Mouse (Mus musculus) lung, postnatal 36 days (tissue): ENCODE results near the gene Sufu.
A peak's percentile ranks its signal among the peaks of the same experiment; 100 is the strongest.

Experiments
- DNase-seq: peaks from one replicate; pipeline ENCODE4 v3.0.0; 2022; ENCODE audit warnings: mixed read lengths

The Sufu gene

GRCm38 (mm10) chr19:46500581-46501341, 104.1 kb downstream of the Sufu start:
- DNase-seq, result no peak

- peak; percentile 87 for DNase-seq
These were observed 104.8 kb downstream of the Sufu start, which contains the start of gene Trim8 for GRCm38 (mm10) chr19:46501401-46502068. Gene Trim8, plus strand, starts transcription at chr19:46501702.

DNA sequence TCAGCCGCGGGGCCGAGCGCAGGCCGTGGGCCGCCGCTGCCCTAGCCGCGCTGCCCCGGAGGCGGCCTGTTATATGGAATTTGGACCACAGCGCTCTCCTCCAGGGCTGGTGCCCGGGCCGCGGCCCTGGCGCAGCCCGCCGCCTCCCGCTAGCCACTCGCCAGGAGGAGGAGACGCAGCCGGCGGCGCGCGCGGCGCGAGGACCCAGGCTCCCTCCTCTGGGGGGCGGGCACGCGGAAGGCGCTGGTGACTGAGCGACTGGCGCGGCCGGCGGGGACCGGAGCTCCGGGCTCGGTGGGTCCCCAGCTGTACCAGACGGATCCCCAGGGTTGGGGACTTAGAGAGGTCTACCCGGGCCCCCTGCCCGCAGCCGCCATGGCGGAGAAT, 105.4 kb downstream of the Sufu start:
- DNase-seq, result peak; percentile 84

DNA sequence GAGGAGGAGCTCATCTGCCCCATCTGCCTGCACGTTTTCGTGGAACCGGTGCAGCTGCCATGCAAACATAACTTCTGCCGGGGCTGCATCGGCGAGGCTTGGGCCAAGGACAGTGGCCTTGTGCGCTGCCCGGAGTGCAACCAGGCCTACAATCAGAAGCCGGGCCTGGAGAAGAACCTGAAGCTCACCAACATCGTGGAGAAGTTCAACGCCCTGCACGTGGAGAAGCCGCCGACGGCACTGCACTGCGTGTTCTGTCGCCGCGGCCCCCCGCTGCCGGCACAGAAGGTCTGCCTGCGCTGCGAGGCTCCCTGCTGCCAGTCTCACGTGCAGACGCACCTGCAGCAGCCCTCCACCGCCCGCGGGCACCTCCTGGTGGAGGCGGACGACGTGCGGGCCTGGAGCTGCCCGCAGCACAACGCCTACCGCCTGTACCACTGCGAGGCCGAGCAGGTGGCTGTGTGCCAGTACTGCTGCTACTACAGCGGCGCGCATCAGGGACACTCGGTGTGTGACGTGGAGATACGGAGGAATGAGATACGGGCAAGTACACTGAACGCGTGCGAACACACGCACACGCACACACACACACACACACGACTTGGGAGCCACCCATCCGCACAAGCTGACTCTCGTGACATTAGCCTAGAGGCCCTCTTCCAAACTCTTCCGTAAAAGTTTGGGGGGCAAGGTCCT, 105.9 kb downstream of the Sufu start:
- DNase-seq, result peak; percentile 84

- peak; percentile 91 for DNase-seq
These were observed 106.8 kb downstream of the Sufu start for GRCm38 (mm10) chr19:46503351-46504084.

DNA sequence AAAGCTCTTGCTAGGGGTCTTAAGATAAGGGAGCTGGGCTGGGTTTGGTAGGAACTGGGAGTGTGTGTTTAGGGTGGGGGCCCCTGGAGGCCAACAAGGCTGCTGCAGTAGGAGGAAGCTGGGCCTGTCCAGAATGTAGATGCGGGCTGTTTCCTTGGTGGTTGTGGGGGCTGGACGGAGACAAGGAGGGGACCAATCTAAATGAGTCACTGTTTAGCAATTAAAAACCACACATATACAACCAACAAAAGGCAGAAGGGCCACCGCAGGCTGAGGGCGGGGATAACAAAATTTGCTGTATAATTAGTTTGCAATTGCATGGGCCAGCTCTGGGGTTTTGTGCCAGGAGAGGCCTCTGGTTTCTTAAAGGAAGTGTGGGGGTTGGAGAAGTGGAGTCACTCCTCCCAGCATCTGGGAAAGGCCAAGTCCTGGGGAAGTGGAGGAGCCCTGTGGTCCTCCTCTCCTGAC, 107.4 kb downstream of the Sufu start:
- DNase-seq, result peak; percentile 86

DNA sequence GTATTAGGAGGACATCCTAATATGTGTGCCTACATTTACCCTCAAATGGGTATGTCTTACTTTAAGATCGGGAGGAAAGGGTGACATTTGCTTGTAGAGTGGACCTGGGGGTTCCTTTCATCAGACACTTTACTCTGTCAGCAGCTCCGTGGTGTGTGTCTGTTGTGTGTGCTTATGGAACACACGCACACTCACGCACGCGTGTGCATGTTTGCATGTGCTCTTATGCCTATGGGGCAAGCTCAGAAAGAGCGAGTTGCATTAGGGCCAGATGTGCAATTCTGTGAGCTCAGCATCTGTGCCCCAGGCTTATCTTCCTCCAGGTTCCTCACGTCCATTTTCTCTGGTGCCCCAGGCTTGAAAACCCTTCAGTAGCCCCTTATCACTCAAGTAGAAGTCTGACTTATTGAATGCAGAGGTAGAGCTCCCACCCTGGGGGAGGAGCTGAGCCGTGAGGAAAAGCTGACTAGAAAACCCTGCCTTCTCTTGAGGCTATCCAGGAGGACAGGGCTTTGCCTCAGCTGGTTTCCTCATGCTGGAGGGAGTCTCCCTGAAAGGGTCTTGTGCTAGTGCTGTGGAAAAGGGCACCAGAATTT, 108.2 kb downstream of the Sufu start:
- no peak for DNase-seq

GRCm38 (mm10) chr19:46505646-46506371, 109.1 kb downstream of the Sufu start:
- DNase-seq, result peak; percentile 73

GRCm38 (mm10) chr19:46506372-46506717, 109.6 kb downstream of the Sufu start:
- DNase-seq, result no peak

- DNase-seq, result no peak
These were observed 110.5 kb downstream of the Sufu start for GRCm38 (mm10) chr19:46507181-46507581.

- no peak for DNase-seq
These were observed 111.1 kb downstream of the Sufu start for GRCm38 (mm10) chr19:46507806-46508205.

GRCm38 (mm10) chr19:46508738-46509137, 112.0 kb downstream of the Sufu start:
- no peak for DNase-seq

- DNase-seq, result no peak
These were observed 112.5 kb downstream of the Sufu start for GRCm38 (mm10) chr19:46509202-46509601.

DNA sequence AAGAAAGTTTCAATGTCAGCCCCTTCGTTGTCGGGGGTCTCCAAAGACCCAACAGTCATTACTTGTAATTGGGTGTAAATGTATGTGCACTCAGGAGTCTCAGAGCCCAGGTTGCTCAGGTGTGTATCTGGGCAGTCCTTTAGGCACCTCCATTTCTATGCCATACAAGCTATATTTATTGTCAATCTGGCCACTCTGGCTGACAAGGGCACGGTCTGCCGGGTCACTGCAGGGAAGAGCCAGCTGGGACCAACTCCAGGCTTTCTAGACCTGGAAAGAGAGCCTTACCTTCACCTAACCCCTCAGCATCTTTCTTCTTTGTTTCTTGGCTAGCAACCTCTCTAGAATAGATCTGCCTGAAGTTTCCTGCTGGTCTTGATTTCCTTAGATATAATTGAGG, 113.0 kb downstream of the Sufu start:
- DNase-seq, result no peak

GRCm38 (mm10) chr19:46510401-46510800, 113.7 kb downstream of the Sufu start:
- DNase-seq, result no peak

GRCm38 (mm10) chr19:46510824-46511223, 114.1 kb downstream of the Sufu start:
- DNase-seq, result no peak

GRCm38 (mm10) chr19:46511263-46511662, 114.6 kb downstream of the Sufu start:
- peak; percentile 81 for DNase-seq

DNA sequence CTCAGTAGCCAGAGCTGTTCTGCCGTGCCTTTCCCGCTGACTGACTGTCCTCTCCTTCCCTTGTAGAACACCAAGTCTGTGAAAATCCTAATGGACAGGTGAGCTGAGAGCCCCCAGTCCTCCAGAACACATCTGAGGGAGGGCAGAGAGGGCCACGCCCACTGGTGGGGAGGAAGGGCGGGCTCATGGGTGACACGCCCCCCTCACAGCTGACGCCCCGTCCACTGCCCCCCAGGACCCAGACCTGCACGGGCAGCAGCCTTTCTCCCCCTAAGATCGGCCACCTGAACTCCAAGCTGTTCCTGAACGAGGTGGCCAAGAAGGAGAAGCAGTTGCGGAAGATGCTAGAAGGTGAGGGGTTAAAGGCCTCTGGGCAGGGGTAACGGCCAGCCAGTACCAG, 117.7 kb downstream of the Sufu start:
- no peak for DNase-seq

DNA sequence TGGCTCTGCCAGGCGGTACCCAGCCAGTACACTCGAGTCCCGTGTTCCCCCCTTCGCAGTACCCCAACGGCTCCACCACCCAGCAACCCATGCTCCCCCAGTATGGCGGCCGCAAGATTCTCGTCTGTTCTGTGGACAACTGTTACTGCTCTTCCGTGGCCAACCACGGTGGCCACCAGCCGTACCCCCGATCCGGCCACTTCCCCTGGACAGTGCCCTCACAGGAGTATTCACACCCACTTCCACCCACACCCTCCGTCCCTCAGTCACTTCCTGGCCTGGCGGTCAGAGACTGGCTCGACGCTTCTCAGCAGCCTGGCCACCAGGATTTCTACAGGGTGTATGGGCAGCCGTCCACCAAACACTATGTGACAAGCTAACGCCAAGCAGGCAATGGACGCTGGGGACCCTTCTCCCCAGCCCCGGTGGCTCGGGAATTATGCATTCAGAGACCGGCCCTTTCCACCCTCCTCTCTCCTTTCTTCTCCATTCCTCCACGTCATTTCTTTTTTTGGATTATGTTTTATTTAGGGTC, 118.7 kb downstream of the Sufu start:
- no peak for DNase-seq

GRCm38 (mm10) chr19:46516667-46517528, 120.2 kb downstream of the Sufu start:
- DNase-seq, result no peak
